In the genomic region with DNA sequence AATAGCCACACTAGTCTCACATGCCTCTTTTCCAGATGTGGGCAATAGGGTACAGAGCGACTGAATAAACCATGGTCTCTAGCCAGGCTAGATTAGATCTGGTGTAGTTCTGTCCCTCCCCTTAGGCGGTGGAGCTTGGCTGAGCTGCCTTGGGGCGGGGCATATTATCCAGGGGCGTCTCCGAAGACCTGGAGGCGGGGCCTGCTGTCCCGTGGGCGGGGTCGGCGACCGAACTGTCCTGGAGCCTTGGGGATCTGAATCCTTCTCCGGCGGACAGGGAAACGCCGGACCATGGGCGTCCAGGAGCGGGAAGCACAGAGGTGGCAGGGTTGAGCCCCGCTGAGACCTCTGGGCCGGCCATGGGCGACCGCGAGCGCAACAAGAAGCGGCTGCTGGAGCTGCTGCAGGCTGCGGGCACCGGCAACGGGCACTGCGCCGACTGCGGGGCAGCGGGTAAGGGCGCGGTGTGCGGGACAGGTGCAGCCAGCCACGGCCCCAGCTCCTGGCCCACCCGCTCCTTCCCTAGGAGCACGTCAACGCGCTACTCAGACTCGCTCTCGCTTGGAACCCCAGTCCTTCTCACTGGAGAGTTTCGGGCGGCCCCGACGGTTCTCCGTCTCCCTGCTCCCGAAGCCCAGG, we compare ENCODE assay signal across 9 mouse cellular contexts. TPM values are rescaled to one million over a fixed set of nuclear protein-coding genes. Genes with fewer than 3 reads are reported as not detected.
A peak's percentile ranks its signal among the peaks of the same experiment; 100 is the strongest.
DNase-seq lines count a peak whose midpoint lies in the region; ATAC-seq and TF ChIP-seq lines count a peak whose summit lies in the region.
"Had no signal": no experiment of that assay in that cellular context is flagged by ENCODE, and none has a peak within 500 bp of the region (broad histone marks: within the 10 kb centered on the region; RNA-seq: fewer than 3 reads in every experiment).

Adap2 (plus strand) TSS at position 249 of the 639 bp plus-strand sequence.

- H3K4me1 ChIP-seq in forebrain, embryonic 16.5 days (replicated peaks; ENCODE audit: control insufficient read depth, insufficient read depth, low read length), result peaks cover 7% of the 10 kb centered on the region
- H3K4me1 ChIP-seq in lung, adult 2 months (ENCODE audit: control insufficient read depth, insufficient read depth, low read length), result peaks cover 4% of the 10 kb centered on the region; the same call in 1 of the 2 replicates
- peaks cover 9% of the 10 kb centered on the region for H3K4me1 ChIP-seq in neural tube, embryonic 15.5 days

- peak; percentile 63; the same call in 1 of the 2 replicates for ATAC-seq in forebrain, embryonic 16.5 days
- ATAC-seq in neural tube, embryonic 15.5 days (ENCODE audit: low FRiP score), result no peak
- ATAC-seq: Patski had no signal

- 1% methylated on average over 47 of the region's 47 CpGs for WGBS in forebrain, embryonic 16.5 days
- 2% methylated on average over 47 of the region's 47 CpGs for WGBS in lung, adult 2 months
- 2% methylated on average over 45 of the region's 47 CpGs for WGBS in neural tube, embryonic 15.5 days

- peaks cover 39% of the 10 kb centered on the region for H3K27me3 ChIP-seq in forebrain, embryonic 16.5 days (replicated peaks; ENCODE audit: control insufficient read depth, insufficient read depth, low read length)
- H3K27me3 ChIP-seq in neural tube, embryonic 15.5 days (replicated peaks), result peaks cover 51% of the 10 kb centered on the region
- H3K27me3 ChIP-seq: Patski had no signal

- TF ChIP-seq POLR2A in lung, adult 2 months (IDR thresholded peaks at IDR 0.05; ENCODE audit: borderline replicate concordance, extremely low read depth, low read depth, low read length), result peak; percentile 69; the same call in 1 of the 2 replicates

- no peak within 1 kb of the TSS for H3K27ac ChIP-seq in forebrain, embryonic 16.5 days (ENCODE audit: low read length)
- peak within 1 kb of the TSS; percentile 77 for H3K27ac ChIP-seq in layer of hippocampus, adult 2 months
- no peak within 1 kb of the TSS for H3K27ac ChIP-seq in neural tube, embryonic 15.5 days (replicated peaks)

- H3K9ac ChIP-seq in forebrain, embryonic 16.5 days (replicated peaks; ENCODE audit: low read depth, low read length), result peak within 1 kb of the TSS; percentile 55
- peak within 1 kb of the TSS; percentile 47 for H3K9ac ChIP-seq in neural tube, embryonic 15.5 days (replicated peaks)

- peak; percentile 91 for DNase-seq in ES-CJ7 (ENCODE audit: low read depth, low spot score)
- peak; percentile 16 for DNase-seq in cerebellum, adult 8-10 months
- peak; percentile 94 to 96 for DNase-seq in heart, postnatal 36 days
- DNase-seq in layer of hippocampus, adult 2 months (ENCODE audit: low spot score in 2 of 2), result peak; percentile 55 to 62
- peak; percentile 95 for DNase-seq in lung, adult 2 months
- peak; percentile 93 for DNase-seq in testis, postnatal 10 days (ENCODE audit: low spot score)

- H3K4me3 ChIP-seq in forebrain, embryonic 16.5 days (replicated peaks; ENCODE audit: low read length), result peak within 1 kb of the TSS; percentile 46
- peak within 1 kb of the TSS; percentile 60 for H3K4me3 ChIP-seq in layer of hippocampus, adult 2 months
- H3K4me3 ChIP-seq in lung, adult 2 months (replicated peaks; ENCODE audit: extremely low read depth, low read depth, low read length), result peak within 1 kb of the TSS; percentile 72
- H3K4me3 ChIP-seq in neural tube, embryonic 15.5 days (replicated peaks), result peak within 1 kb of the TSS; percentile 50

- peak within 1 kb of the TSS; percentile 65 for H3K4me2 ChIP-seq in forebrain, embryonic 16.5 days (ENCODE audit: low read length)
- H3K4me2 ChIP-seq in neural tube, embryonic 15.5 days, result peak within 1 kb of the TSS; percentile 75

- peak; percentile 28 for TF ChIP-seq CTCF in layer of hippocampus, adult 2 months (conservative IDR thresholded peaks at IDR 0.05)
- no peak for TF ChIP-seq CTCF in lung, adult 2 months (IDR thresholded peaks at IDR 0.05; ENCODE audit: insufficient read depth, low read length)

- no peaks in the 10 kb centered on the region for H3K36me3 ChIP-seq in forebrain, embryonic 16.5 days (ENCODE audit: control insufficient read depth, insufficient read depth)
- H3K36me3 ChIP-seq in neural tube, embryonic 15.5 days, result no peaks in the 10 kb centered on the region

- H3K9me3 ChIP-seq in forebrain, embryonic 16.5 days (ENCODE audit: control insufficient read depth, low read length), result 0 out of 2 replicates have a peak, but pooled peaks cover 2% of the 10 kb centered on the region
- H3K9me3 ChIP-seq in neural tube, embryonic 15.5 days (replicated peaks), result no peaks in the 10 kb centered on the region

- intact Hi-C loops in heart, postnatal 36 days (cut with DNase I), result loop anchor here (2.0 kb wide), 1 partner anchor 29 kb away; the partner anchor contains the start of gene Rnf135

RNA-seq across cellular contexts. Expression of gene Adap2, which starts in this region (rescaled TPM):
- polyA plus RNA-seq in forebrain, embryonic 16.5 days (2015; fragmentation: Nextera tagmentation; extraction: Ambion mirVana), result 2.9 and 3.0 TPM in 2 replicates
- total RNA-seq in heart, postnatal 36 days (2021), result 10 to 100 TPM; 11.6 to 16.6 TPM
- total RNA-seq in layer of hippocampus, adult 2 months (2021), result 1 to 10 TPM; 6.1 to 8.2 TPM
- 7.0 and 18.2 TPM in 2 replicates for polyA plus RNA-seq in lung, adult 2 months (2012; rRNA removed)
- polyA plus RNA-seq in neural tube, embryonic 15.5 days (2015; fragmentation: Nextera tagmentation; extraction: Ambion mirVana), result 3.4 and 4.1 TPM in 2 replicates

Comparison
In these comparisons a context has a peak if more than half of its experiments do, and no peak if none do; other contexts are left out.
1. DNase-seq: peak in every context shown above with its lines; median percentile 95 in heart, postnatal 36 days; 95 in lung, adult 2 months; 93 in testis, postnatal 10 days; 91 in ES-CJ7; 58 in layer of hippocampus, adult 2 months; 16 in cerebellum, adult 8-10 months.